Mouse (Mus musculus): Measurements from ENCODE around the gene Eif2d.

DNA sequence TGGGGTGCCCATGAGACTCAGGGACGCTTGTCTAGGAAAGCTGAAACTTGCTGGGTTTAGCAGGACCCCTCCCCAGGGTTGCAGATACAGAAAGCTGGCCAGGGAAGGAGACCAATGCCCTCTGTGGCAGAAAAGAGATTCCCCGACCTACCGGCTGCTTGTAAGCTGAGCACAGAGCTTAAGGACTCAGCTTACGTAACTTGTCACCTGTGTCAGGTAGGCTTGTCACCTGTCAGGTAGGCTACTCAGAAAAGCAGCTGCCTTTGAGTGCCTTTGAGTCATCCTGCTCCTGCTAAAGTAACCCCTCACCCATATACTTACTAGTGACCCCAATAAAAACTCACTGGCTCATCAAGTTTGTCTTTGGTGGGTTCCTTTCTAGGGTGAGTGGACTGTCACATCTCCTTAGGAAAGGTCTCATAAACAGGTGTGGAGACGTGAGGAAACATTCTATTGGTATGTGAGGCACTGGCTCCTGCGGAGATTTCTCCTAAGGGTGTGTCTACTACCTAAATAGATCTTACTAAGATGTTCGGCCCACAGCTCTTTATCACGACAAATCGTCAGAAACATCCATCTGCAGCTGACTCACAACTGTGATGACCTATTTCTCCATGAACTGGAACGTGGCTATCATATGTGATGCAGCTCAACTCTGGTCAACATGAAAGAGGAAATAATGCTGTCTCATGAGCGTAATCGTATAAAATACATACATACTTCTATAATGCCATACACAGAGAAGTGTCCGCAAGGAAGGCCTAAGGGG is 69.0 kb downstream of the Eif2d start:
- TF ChIP-seq CTCF (IDR thresholded peaks at IDR 0.05; ENCODE audit: borderline replicate concordance, insufficient read depth, low read depth, low read length) (no peak), POLR2A (IDR thresholded peaks at IDR 0.05; ENCODE audit: borderline replicate concordance, insufficient read depth, low read length) (no peak)
